Mouse (Mus musculus) stomach, embryonic 16.5 days (tissue): Measurements from ENCODE around the gene Trp53rkb. TPM values are rescaled to one million over a fixed set of nuclear protein-coding genes. Genes with fewer than 3 reads are reported as not detected.

Experiments used
- ATAC-seq: fragments of 200-750 bp; cut with Nextera tagmentation; 2 replicates; pipeline ENCODE4 v1.8.0; 2017; ENCODE audit warnings: moderate number of reproducible peaks, moderate TSS enrichment; ENCODE audit not compliant: insufficient read depth, low FRiP score
- H3K27ac ChIP-seq: fragments of 300-500 bp; sonication (generic); 2 replicates; pipeline ENCODE4 v1.5.1; 2014; ENCODE audit warnings: low read length
- H3K27me3 ChIP-seq: fragments of 300-500 bp; sonication (generic); 2 replicates; pipeline ENCODE4 v1.6.1; 2014; ENCODE audit warnings: low read length, control low read depth, mixed read lengths; ENCODE audit not compliant: control insufficient read depth, insufficient read depth
- H3K36me3 ChIP-seq: fragments of 300-500 bp; sonication (generic); 2 replicates; pipeline ENCODE4 v1.6.1; 2014; ENCODE audit warnings: low read length; ENCODE audit not compliant: control insufficient read depth, insufficient read depth
- H3K4me1 ChIP-seq: fragments of 300-500 bp; sonication (generic); 2 replicates; pipeline ENCODE4 v1.6.1; 2014; ENCODE audit warnings: low read length, control low read depth, mixed read lengths; ENCODE audit not compliant: control insufficient read depth, insufficient read depth
- H3K4me2 ChIP-seq: fragments of 300-500 bp; sonication (generic); 2 replicates; pipeline ENCODE4 v1.6.1; 2014; ENCODE audit warnings: low read depth, low read length, mixed read lengths
- H3K4me3 ChIP-seq: fragments of 300-500 bp; sonication (generic); replicated peaks from 2 replicates; pipeline ENCODE4 v1.5.1; 2014; ENCODE audit warnings: mild to moderate bottlenecking, low read length
- H3K9ac ChIP-seq: fragments of 300-500 bp; sonication (generic); 2 replicates; pipeline ENCODE4 v1.6.1; 2014; ENCODE audit warnings: low read length
- H3K9me3 ChIP-seq: fragments of 300-500 bp; sonication (generic); replicated peaks from 2 replicates; pipeline ENCODE4 v1.6.1; 2016; ENCODE audit warnings: low read length, control low read depth; ENCODE audit not compliant: control insufficient read depth
- WGBS: fragments of 180-500 bp; shearing (Covaris S2); extraction: QIAGEN DNeasy Blood & Tissue Kit; methylation state at CpG from one replicate; pipeline ENCODE4 v1.1.7; 2014; 5-methylcytosine and 5-hydroxymethylcytosine counted together
- polyA plus RNA-seq: library from polyadenylated mRNA; unstranded; fragments of >200 nt; fragmentation: Nextera tagmentation; extraction: Ambion mirVana; gene quantifications from 2 replicates; pipeline ENCODE4 v1.2.1, GENCODE M21; 2015

The Trp53rkb gene
- polyA plus RNA-seq, 1 experiment from 2014 or later: 5.3 TPM

- Histone ChIP-seq H3K4me1 (no peaks in the 10 kb centered on the region; the same call in 1 of the 2 replicates), H3K4me3 (no peak overlapping the region), H3K9me3 (no peaks in the 10 kb centered on the region), H3K4me2 (no peak overlapping the region), H3K27me3 (no peaks in the 10 kb centered on the region), H3K9ac (no peak overlapping the region), H3K36me3 (no peaks in the 10 kb centered on the region), H3K27ac (no peak overlapping the region)
- 52% methylated on average over 5 of the region's 5 CpGs for WGBS
- no peak for ATAC-seq
Measured at GRCm38 (mm10) chr2:166764051-166764450, 28.3 kb upstream of the Trp53rkb start.

GRCm38 (mm10) chr2:166767591-166767990 lies 24.7 kb upstream of the Trp53rkb start:
- H3K4me2 ChIP-seq: no peak overlapping the region
- WGBS: 69% methylated on average over 9 of the region's 9 CpGs
- no peak overlapping the region for H3K9ac ChIP-seq
- H3K4me3 ChIP-seq: no peak overlapping the region
- no peaks in the 10 kb centered on the region for H3K27me3 ChIP-seq
- H3K4me1 ChIP-seq: no peaks in the 10 kb centered on the region
- H3K36me3 ChIP-seq: no peaks in the 10 kb centered on the region
- no peak overlapping the region for H3K27ac ChIP-seq
- no peak for ATAC-seq
- no peaks in the 10 kb centered on the region for H3K9me3 ChIP-seq

- WGBS: 45% methylated on average over 11 of the region's 11 CpGs
- H3K36me3 ChIP-seq: no peaks in the 10 kb centered on the region
- no peak for ATAC-seq
- H3K27me3 ChIP-seq: no peaks in the 10 kb centered on the region
- H3K9ac ChIP-seq: no peak overlapping the region
- no peaks in the 10 kb centered on the region for H3K4me1 ChIP-seq
- no peaks in the 10 kb centered on the region for H3K9me3 ChIP-seq
- no peak overlapping the region for H3K27ac ChIP-seq
- H3K4me2 ChIP-seq: no peak overlapping the region
- H3K4me3 ChIP-seq: no peak overlapping the region
Measured at GRCm38 (mm10) chr2:166771396-166771795, 20.9 kb upstream of the Trp53rkb start.

- no peaks in the 10 kb centered on the region for H3K9me3 ChIP-seq
- no peaks in the 10 kb centered on the region for H3K36me3 ChIP-seq
- H3K9ac ChIP-seq: no peak overlapping the region
- no peak overlapping the region for H3K4me3 ChIP-seq
- H3K27me3 ChIP-seq: no peaks in the 10 kb centered on the region
- no peak overlapping the region for H3K27ac ChIP-seq
- ATAC-seq: no peak
- 78% methylated on average over 10 of the region's 10 CpGs for WGBS
- H3K4me2 ChIP-seq: no peak overlapping the region
- no peaks in the 10 kb centered on the region for H3K4me1 ChIP-seq
Measured at GRCm38 (mm10) chr2:166773587-166773986, 18.7 kb upstream of the Trp53rkb start.

- Histone ChIP-seq H3K4me3 (no peak overlapping the region), H3K27me3 (no peaks in the 10 kb centered on the region), H3K9me3 (no peaks in the 10 kb centered on the region), H3K4me2 (no peak overlapping the region), H3K36me3 (no peaks in the 10 kb centered on the region), H3K27ac (no peak overlapping the region), H3K4me1 (no peaks in the 10 kb centered on the region), H3K9ac (no peak overlapping the region)
- ATAC-seq: no peak
- 84% methylated on average over 10 of the region's 10 CpGs for WGBS
Measured at GRCm38 (mm10) chr2:166774275-166774674, 18.1 kb upstream of the Trp53rkb start.

GRCm38 (mm10) chr2:166775357-166775893 lies 16.9 kb upstream of the Trp53rkb start:
- no peak overlapping the region for H3K27ac ChIP-seq
- no peak overlapping the region for H3K9ac ChIP-seq
- H3K9me3 ChIP-seq: no peaks in the 10 kb centered on the region
- no peak overlapping the region for H3K4me3 ChIP-seq
- H3K4me2 ChIP-seq: no peak overlapping the region
- H3K36me3 ChIP-seq: no peaks in the 10 kb centered on the region
- no peak for ATAC-seq
- no peaks in the 10 kb centered on the region for H3K4me1 ChIP-seq
- no peaks in the 10 kb centered on the region for H3K27me3 ChIP-seq
- WGBS: 75% methylated on average over 11 of the region's 11 CpGs

- Histone ChIP-seq H3K4me1 (no peaks in the 10 kb centered on the region), H3K4me2 (no peak overlapping the region), H3K9me3 (no peaks in the 10 kb centered on the region), H3K27ac (no peak overlapping the region), H3K27me3 (no peaks in the 10 kb centered on the region), H3K36me3 (no peaks in the 10 kb centered on the region), H3K9ac (no peak overlapping the region), H3K4me3 (no peak overlapping the region)
- ATAC-seq: no peak
- 40% methylated on average over 1 of the region's 2 CpGs for WGBS
Measured at GRCm38 (mm10) chr2:166776272-166776671, 16.1 kb upstream of the Trp53rkb start.

- WGBS: 72% methylated on average over 8 of the region's 8 CpGs
- Histone ChIP-seq H3K9me3 (no peaks in the 10 kb centered on the region), H3K4me2 (no peak overlapping the region), H3K36me3 (no peaks in the 10 kb centered on the region), H3K27ac (no peak overlapping the region), H3K4me3 (no peak overlapping the region), H3K4me1 (0 out of 2 replicates have a peak, but pooled peaks cover under 1% of the 10 kb centered on the region), H3K27me3 (no peaks in the 10 kb centered on the region), H3K9ac (no peak overlapping the region)
- no peak for ATAC-seq
Measured at GRCm38 (mm10) chr2:166779956-166780355, 12.4 kb upstream of the Trp53rkb start.

- ATAC-seq: no peak
- Histone ChIP-seq H3K36me3 (no peaks in the 10 kb centered on the region), H3K27ac (no peak overlapping the region), H3K9me3 (no peaks in the 10 kb centered on the region), H3K4me3 (no peak overlapping the region), H3K4me1 (peaks cover 11% of the 10 kb centered on the region; the same call in 1 of the 2 replicates), H3K4me2 (no peak overlapping the region), H3K27me3 (no peaks in the 10 kb centered on the region), H3K9ac (no peak overlapping the region)
- 14% methylated on average over 9 of the region's 9 CpGs for WGBS
Measured at GRCm38 (mm10) chr2:166780980-166781578, 11.3 kb upstream of the Trp53rkb start.
